Mouse (Mus musculus) erythroblast, embryonic 14.5 days (primary cell): ENCODE measurements at regions not wholly inside any gene's neighbourhood (a gene's known extent, or its start where the extent isn't known, plus 50 kb on each side); places are given as distances from the start of the nearest gene placed in this dataset.

ENCODE experiments used
- GATA1 ChIP-seq: IDR thresholded peaks from 2 replicates; pipeline ENCODE4 v1.6.1; 2012; ENCODE audit warnings: low read length, inconsistent platforms, mixed read lengths
- TAL1 ChIP-seq: IDR thresholded peaks from 3 replicates; pipeline ENCODE4 v1.6.1; 2012; ENCODE audit warnings: low read length, inconsistent platforms, mixed read lengths

DNA sequence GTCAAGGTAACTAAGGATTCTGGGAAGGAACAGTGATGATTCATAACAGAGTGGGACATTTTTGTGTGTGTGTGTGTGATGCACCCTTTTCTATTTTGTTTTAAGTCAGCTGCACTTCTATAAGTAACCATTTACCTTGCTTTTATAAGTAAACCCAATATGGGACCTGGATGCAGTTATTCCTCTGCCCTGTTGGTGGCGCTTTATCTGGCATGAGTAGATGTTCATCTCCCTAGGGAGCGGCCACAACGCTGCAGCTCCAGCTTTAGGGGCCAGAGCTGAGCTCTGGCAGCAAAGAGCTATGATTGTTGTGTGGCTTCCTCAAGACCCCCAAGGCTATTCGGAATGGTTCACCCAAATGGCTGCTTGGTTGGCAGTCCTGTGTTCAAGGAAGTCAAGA lies 334.5 kb upstream of the Trpc7 start:
- TF ChIP-seq GATA1, result no peak
- no peak for TF ChIP-seq TAL1
